Mouse (Mus musculus) heart, embryonic 11.5 days (tissue): ENCODE data around the gene Kcnj6. TPM values are rescaled to one million over a fixed set of nuclear protein-coding genes. Genes with fewer than 3 reads are reported as not detected.
"Not testable (repeated sequence)": the region's sequence is repeated elsewhere in the genome, so short reads cannot be mapped to it uniquely, and the experiment has no call there.

Experiments
- ATAC-seq: fragments of 200-750 bp; cut with Nextera tagmentation; replicated peaks from 2 replicates; pipeline ENCODE4 v1.8.0; 2017; ENCODE audit warnings: moderate library complexity; ENCODE audit not compliant: insufficient number of reproducible peaks, low FRiP score, low TSS enrichment
- H3K27ac ChIP-seq: fragments of 300-500 bp; sonication (generic); 2 replicates; pipeline ENCODE4 v1.5.1; 2014; ENCODE audit warnings: mild to moderate bottlenecking, low read depth, low read length
- H3K27me3 ChIP-seq: fragments of 300-500 bp; sonication (generic); 2 replicates; pipeline ENCODE4 v1.6.1; 2014; ENCODE audit warnings: mild to moderate bottlenecking, low read length, mixed read lengths; ENCODE audit not compliant: control insufficient read depth, insufficient read depth
- H3K36me3 ChIP-seq: fragments of 300-500 bp; sonication (generic); 2 replicates; pipeline ENCODE4 v1.6.1; 2014; ENCODE audit warnings: mild to moderate bottlenecking, low read length, moderate library complexity, mixed read lengths; ENCODE audit not compliant: control insufficient read depth, insufficient read depth
- H3K4me1 ChIP-seq: fragments of 300-500 bp; sonication (generic); 2 replicates; pipeline ENCODE4 v1.6.1; 2014; ENCODE audit warnings: low read length; ENCODE audit not compliant: control insufficient read depth, insufficient read depth
- H3K4me2 ChIP-seq: fragments of 300-500 bp; sonication (generic); 2 replicates; pipeline ENCODE4 v1.6.1; 2014; ENCODE audit warnings: mild to moderate bottlenecking, moderate library complexity
- H3K4me3 ChIP-seq: fragments of 300-500 bp; sonication (generic); 2 replicates; pipeline ENCODE4 v1.5.1; 2014; ENCODE audit warnings: low read depth, low read length
- H3K9ac ChIP-seq: fragments of 300-500 bp; sonication (generic); 2 replicates; pipeline ENCODE4 v1.6.1; 2014; ENCODE audit warnings: mild to moderate bottlenecking, low read depth, low read length, moderate library complexity
- H3K9me3 ChIP-seq: fragments of 300-500 bp; sonication (generic); replicated peaks from 2 replicates; pipeline ENCODE4 v1.6.1; 2016; ENCODE audit warnings: low read length; ENCODE audit not compliant: control insufficient read depth
- WGBS: fragments of 180-500 bp; shearing (Covaris S2); extraction: QIAGEN DNeasy Blood & Tissue Kit; methylation state at CpG from one replicate; pipeline ENCODE4 v1.1.7; 2014; ENCODE audit not compliant: insufficient replicate concordance; 5-methylcytosine and 5-hydroxymethylcytosine counted together
- polyA plus RNA-seq: library from polyadenylated mRNA; unstranded; fragments of >200 nt; fragmentation: Nextera tagmentation; extraction: Ambion mirVana; gene quantifications from 2 replicates; pipeline ENCODE4 v1.2.1, GENCODE M21; 2014

Gene Kcnj6
- polyA plus RNA-seq, 1 experiment from 2014 or later: 0.19 TPM

DNA sequence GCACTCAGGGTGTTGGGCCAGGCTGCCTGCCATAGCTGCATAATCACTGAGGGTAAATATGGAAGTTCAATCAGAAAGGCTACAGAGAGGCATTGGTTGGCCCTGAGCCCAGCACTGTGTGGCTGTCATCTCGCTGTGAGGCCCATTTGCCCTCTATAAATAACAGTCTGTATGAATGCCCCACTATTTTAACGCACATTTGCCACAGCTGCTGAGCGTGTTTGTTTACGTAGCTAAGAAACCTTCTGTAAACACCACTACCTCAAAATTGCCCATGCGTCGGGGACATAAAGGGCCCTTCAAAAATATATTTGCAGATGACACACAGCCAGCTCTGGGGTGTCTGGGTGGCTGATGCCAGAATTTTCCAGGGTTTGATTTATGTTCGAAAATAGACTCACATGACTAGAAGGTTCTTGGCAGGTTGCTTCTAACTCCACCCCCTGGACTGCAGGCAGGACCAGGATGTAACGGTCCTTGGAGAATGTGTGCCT is 170.4 kb downstream of the Kcnj6 start:
- Histone ChIP-seq H3K4me1 (no peaks in the 10 kb centered on the region), H3K9me3 (no peaks in the 10 kb centered on the region), H3K9ac (no peak overlapping the region), H3K4me3 (no peak overlapping the region), H3K36me3 (no peaks in the 10 kb centered on the region), H3K27me3 (no peaks in the 10 kb centered on the region; the same call in 1 of the 2 replicates), H3K4me2 (no peak overlapping the region), H3K27ac (peak overlapping the region; percentile 77)
- 0 out of 2 replicates have a peak, but pooled peaks have one; percentile 14 for ATAC-seq
- WGBS: 58% methylated on average over 8 of the region's 8 CpGs

DNA sequence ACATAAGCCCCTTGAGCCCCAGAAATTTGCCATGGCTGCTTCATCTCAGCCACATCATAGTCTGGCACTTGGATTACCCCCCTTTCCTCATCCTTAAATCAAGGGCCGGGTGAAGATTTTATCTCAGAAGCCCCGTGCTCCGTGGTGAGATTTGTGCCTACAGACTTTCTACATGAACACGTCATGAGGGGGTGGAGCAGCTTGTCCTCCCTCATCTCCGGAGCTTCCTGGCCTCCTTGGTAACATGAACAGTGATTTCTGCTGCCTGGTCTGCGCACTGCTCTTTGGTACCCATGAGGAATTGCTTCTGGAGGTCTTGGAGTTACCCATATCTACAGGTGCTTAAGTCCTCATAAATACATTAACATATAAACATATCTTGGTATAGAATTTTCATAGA is 172.2 kb downstream of the Kcnj6 start:
- Histone ChIP-seq H3K27me3 (no peaks in the 10 kb centered on the region; the same call in 1 of the 2 replicates), H3K4me3 (no peak overlapping the region), H3K9me3 (no peaks in the 10 kb centered on the region), H3K36me3 (no peaks in the 10 kb centered on the region), H3K4me2 (no peak overlapping the region), H3K9ac (no peak overlapping the region), H3K27ac (no peak overlapping the region), H3K4me1 (no peaks in the 10 kb centered on the region)
- 81% methylated on average over 6 of the region's 6 CpGs for WGBS
- no peak for ATAC-seq

DNA sequence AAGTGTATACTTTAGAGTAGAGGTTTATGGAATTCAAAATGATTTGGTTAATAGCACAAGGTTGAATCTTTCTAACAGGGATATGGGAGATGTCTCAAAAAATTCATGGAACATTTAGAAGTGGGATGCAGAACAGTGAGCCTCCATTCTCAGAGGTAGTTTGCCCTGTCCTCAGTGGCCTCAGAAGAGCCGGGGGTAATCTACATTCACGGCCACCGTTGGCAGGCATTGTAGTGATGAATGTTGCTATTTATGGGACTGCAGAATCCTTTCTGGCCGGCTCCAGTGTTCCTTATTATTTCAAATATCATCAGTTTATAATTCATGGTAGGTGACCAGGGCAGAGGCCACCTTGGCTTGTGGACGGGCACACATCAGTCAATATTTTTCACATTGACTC is 174.9 kb downstream of the Kcnj6 start:
- WGBS: 57% methylated on average over 5 of the region's 5 CpGs
- Histone ChIP-seq H3K9me3 (no peaks in the 10 kb centered on the region), H3K27ac (no peak overlapping the region), H3K27me3 (no peaks in the 10 kb centered on the region; the same call in 1 of the 2 replicates), H3K9ac (no peak overlapping the region), H3K4me3 (no peak overlapping the region), H3K36me3 (no peaks in the 10 kb centered on the region), H3K4me1 (no peaks in the 10 kb centered on the region), H3K4me2 (no peak overlapping the region)
- no peak for ATAC-seq

- Histone ChIP-seq H3K4me3 (no peak overlapping the region), H3K4me2 (no peak overlapping the region), H3K27ac (no peak overlapping the region), H3K27me3 (no peaks in the 10 kb centered on the region; the same call in 1 of the 2 replicates), H3K4me1 (no peaks in the 10 kb centered on the region), H3K9ac (no peak overlapping the region), H3K9me3 (no peaks in the 10 kb centered on the region), H3K36me3 (no peaks in the 10 kb centered on the region)
- WGBS: 83% methylated on average over 11 of the region's 11 CpGs
- ATAC-seq: no peak
Observed at GRCm38 (mm10) chr16:94821610-94822009, 175.9 kb downstream of the Kcnj6 start.

- 25% methylated on average over 6 of the region's 6 CpGs for WGBS
- no peaks in the 10 kb centered on the region for H3K27me3 ChIP-seq
- H3K36me3 ChIP-seq: no peaks in the 10 kb centered on the region
- no peak overlapping the region for H3K4me3 ChIP-seq
- no peak overlapping the region for H3K27ac ChIP-seq
- H3K4me1 ChIP-seq: no peaks in the 10 kb centered on the region
- no peak for ATAC-seq
- H3K4me2 ChIP-seq: no peak overlapping the region
- H3K9ac ChIP-seq: no peak overlapping the region
- H3K9me3 ChIP-seq: peaks cover 4% of the 10 kb centered on the region
Observed at GRCm38 (mm10) chr16:94816391-94816790, 181.1 kb downstream of the Kcnj6 start.

DNA sequence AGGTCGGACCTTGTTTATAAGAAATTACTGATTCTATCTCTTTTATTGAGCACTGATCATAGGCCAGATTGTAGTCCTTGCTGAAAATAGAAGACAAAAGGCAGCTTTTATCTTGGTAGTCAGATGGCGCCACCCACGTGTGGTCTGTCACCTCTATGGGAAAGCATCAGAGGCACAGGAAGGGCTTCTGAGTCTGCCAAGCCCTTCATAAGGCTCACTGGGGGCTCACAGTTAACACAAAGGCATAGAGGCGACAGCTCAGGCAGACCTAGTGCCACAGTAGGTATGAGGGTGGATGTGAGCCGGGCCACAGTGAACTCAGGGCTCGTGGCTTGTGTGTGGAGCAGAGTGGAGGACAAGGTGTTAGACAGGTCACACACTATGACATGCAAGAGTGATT is 181.6 kb downstream of the Kcnj6 start:
- Histone ChIP-seq H3K9me3 (peaks cover 4% of the 10 kb centered on the region), H3K4me1 (no peaks in the 10 kb centered on the region)
- 70% methylated on average over 6 of the region's 6 CpGs for WGBS

GRCm38 (mm10) chr16:94809286-94809685 is 188.2 kb downstream of the Kcnj6 start:
- ATAC-seq, H3K4me2 ChIP-seq, H3K36me3 ChIP-seq, H3K9ac ChIP-seq, H3K27ac ChIP-seq, H3K4me3 ChIP-seq, H3K9me3 ChIP-seq, H3K4me1 ChIP-seq, H3K27me3 ChIP-seq: not testable (repeated sequence)
- 19% methylated on average over 1 of the region's 1 CpGs for WGBS

More for the DNA sequence above, 181.6 kb downstream of the Kcnj6 start:
- Histone ChIP-seq H3K4me3 (no peak overlapping the region), H3K4me2 (no peak overlapping the region), H3K9ac (no peak overlapping the region), H3K27ac (no peak overlapping the region), H3K36me3 (no peaks in the 10 kb centered on the region), H3K27me3 (no peaks in the 10 kb centered on the region)
- ATAC-seq: no peak

- no peaks in the 10 kb centered on the region for H3K9me3 ChIP-seq
- WGBS: 76% methylated on average over 11 of the region's 12 CpGs
- H3K4me1 ChIP-seq: no peaks in the 10 kb centered on the region; the same call in 1 of the 2 replicates
- H3K27ac ChIP-seq: no peak overlapping the region
- H3K4me3 ChIP-seq: no peak overlapping the region
- no peak for ATAC-seq
- no peaks in the 10 kb centered on the region for H3K27me3 ChIP-seq
- no peaks in the 10 kb centered on the region for H3K36me3 ChIP-seq
- no peak overlapping the region for H3K4me2 ChIP-seq
- H3K9ac ChIP-seq: no peak overlapping the region
Observed at GRCm38 (mm10) chr16:94798241-94798640, 199.3 kb downstream of the Kcnj6 start.

- Histone ChIP-seq H3K4me2 (no peak overlapping the region), H3K36me3 (no peaks in the 10 kb centered on the region), H3K9me3 (no peaks in the 10 kb centered on the region), H3K4me3 (no peak overlapping the region), H3K9ac (no peak overlapping the region), H3K27me3 (no peaks in the 10 kb centered on the region), H3K4me1 (no peaks in the 10 kb centered on the region; the same call in 1 of the 2 replicates), H3K27ac (no peak overlapping the region)
- 78% methylated on average over 6 of the region's 6 CpGs for WGBS
- no peak for ATAC-seq
Observed at GRCm38 (mm10) chr16:94797366-94797765, 200.1 kb downstream of the Kcnj6 start.
